Mouse (Mus musculus) myocyte (in vitro differentiated cells): ENCODE measurements around the gene Zfp9.

Experiments used
- E2F4 ChIP-seq: IDR thresholded peaks from one replicate; pipeline ENCODE4 v1.6.1; 2011; ENCODE audit warnings: mild to moderate bottlenecking, control low read depth, moderate library complexity; ENCODE audit not compliant: insufficient read depth
- POLR2AphosphoS2 ChIP-seq: IDR thresholded peaks from one replicate; pipeline ENCODE4 v1.6.1; 2011; ENCODE audit warnings: low read depth, control low read depth; ENCODE audit not compliant: insufficient read length
- USF1 ChIP-seq: IDR thresholded peaks from one replicate; pipeline ENCODE4 v1.6.1; 2011; ENCODE audit warnings: low read depth, mild to moderate bottlenecking, control low read depth, moderate library complexity

DNA sequence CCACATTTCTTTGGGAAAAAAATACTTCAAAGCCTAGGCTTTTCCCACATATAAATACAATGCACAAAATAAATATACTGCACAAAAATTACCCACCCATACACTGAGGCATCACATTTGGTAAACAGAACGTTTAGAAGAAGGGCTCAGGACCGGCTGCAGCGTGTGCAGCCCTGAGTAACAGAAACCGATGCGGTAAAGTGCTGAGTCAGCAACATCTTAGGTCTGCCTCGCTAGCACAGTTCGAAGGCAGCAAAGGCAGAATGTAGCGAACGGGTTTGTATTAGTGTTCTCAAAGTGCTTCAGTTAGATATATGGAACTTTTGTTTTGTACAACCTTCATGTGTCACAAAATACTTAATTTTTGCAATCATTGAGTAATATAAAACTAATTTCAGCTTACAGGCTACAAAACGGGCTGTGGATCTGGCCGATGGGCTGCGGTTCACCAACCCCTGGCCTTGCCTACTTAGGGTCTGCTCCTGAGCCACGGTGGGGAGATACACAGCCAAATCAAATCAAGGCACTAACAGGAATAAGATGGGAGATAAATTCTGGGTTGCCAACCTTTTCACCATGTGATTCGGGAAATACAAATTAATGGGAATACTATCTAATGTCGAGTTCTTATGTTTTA is 16.9 kb downstream of the Zfp9 start:
- no peak for TF ChIP-seq E2F4
- no peak for TF ChIP-seq POLR2AphosphoS2
- TF ChIP-seq USF1 = no peak
